Mouse (Mus musculus) cerebellum, adult 9-11 months (tissue): ENCODE measurements around the gene Frrs1.
"Not testable (repeated sequence)": the region's sequence is repeated elsewhere in the genome, so short reads cannot be mapped to it uniquely, and the experiment has no call there.

ENCODE experiments used
- DNase-seq: peaks from one replicate; pipeline ENCODE4 v3.0.0; 2022

Frrs1 gene

GRCm38 (mm10) chr3:116858941-116859685 lies at the start of gene Frrs1:
Gene Frrs1, plus strand, starts transcription at chr3:116859464.
- DNase-seq: no peak

- not testable (repeated sequence) for DNase-seq
Observed at GRCm38 (mm10) chr3:116810351-116810750, 48.9 kb upstream of the Frrs1 start.

- DNase-seq: no peak
Observed at GRCm38 (mm10) chr3:116812946-116813345, 46.3 kb upstream of the Frrs1 start.

- no peak for DNase-seq
Observed at GRCm38 (mm10) chr3:116815305-116815797, 43.9 kb upstream of the Frrs1 start.

- no peak for DNase-seq
Observed at GRCm38 (mm10) chr3:116815916-116816315, 43.3 kb upstream of the Frrs1 start.

GRCm38 (mm10) chr3:116816674-116817215 lies 42.5 kb upstream of the Frrs1 start:
- DNase-seq: no peak

- no peak for DNase-seq
Observed at GRCm38 (mm10) chr3:116817231-116817630, 42.0 kb upstream of the Frrs1 start.

- no peak for DNase-seq
Observed at GRCm38 (mm10) chr3:116826471-116827215, 32.6 kb upstream of the Frrs1 start.

- no peak for DNase-seq
Observed at GRCm38 (mm10) chr3:116829274-116829920, 29.9 kb upstream of the Frrs1 start.

- no peak for DNase-seq
Observed at GRCm38 (mm10) chr3:116831324-116831723, 27.9 kb upstream of the Frrs1 start.

- no peak for DNase-seq
Observed at GRCm38 (mm10) chr3:116832526-116833310, 26.5 kb upstream of the Frrs1 start.

GRCm38 (mm10) chr3:116833491-116833890 lies 25.8 kb upstream of the Frrs1 start:
- no peak for DNase-seq

- no peak for DNase-seq
Observed at GRCm38 (mm10) chr3:116834241-116834640, 25.0 kb upstream of the Frrs1 start.

- DNase-seq: no peak
Observed at GRCm38 (mm10) chr3:116835350-116835749, 23.9 kb upstream of the Frrs1 start.

GRCm38 (mm10) chr3:116835770-116836680 lies 23.2 kb upstream of the Frrs1 start:
- DNase-seq: peak; percentile 78

- no peak for DNase-seq
Observed at GRCm38 (mm10) chr3:116836681-116837475, 22.4 kb upstream of the Frrs1 start.

GRCm38 (mm10) chr3:116841311-116841710 lies 18.0 kb upstream of the Frrs1 start:
- no peak for DNase-seq

- no peak for DNase-seq
Observed at GRCm38 (mm10) chr3:116844880-116845579, 14.2 kb upstream of the Frrs1 start.

- no peak for DNase-seq
Observed at GRCm38 (mm10) chr3:116846084-116846483, 13.2 kb upstream of the Frrs1 start.

- DNase-seq: no peak
Observed at GRCm38 (mm10) chr3:116848099-116848498, 11.2 kb upstream of the Frrs1 start.
